Mouse (Mus musculus) hindbrain, embryonic 16.5 days (tissue): ENCODE results near the gene Wipf1. TPM values are rescaled to one million over a fixed set of nuclear protein-coding genes. Genes with fewer than 3 reads are reported as not detected.

Source experiments
- ATAC-seq: fragments of 200-750 bp; cut with Nextera tagmentation; 2 replicates; pipeline ENCODE4 v1.8.0; 2017; ENCODE audit warnings: moderate TSS enrichment, moderate library complexity
- H3K27ac ChIP-seq: fragments of 300-500 bp; sonication (generic); 2 replicates; pipeline ENCODE4 v1.5.1; 2014; ENCODE audit warnings: low read depth, mild to moderate bottlenecking, control low read depth, low read length, moderate library complexity
- H3K27me3 ChIP-seq: fragments of 300-500 bp; sonication (generic); replicated peaks from 2 replicates; pipeline ENCODE4 v1.6.1; 2014; ENCODE audit warnings: low read length; ENCODE audit not compliant: control insufficient read depth, insufficient read depth
- H3K36me3 ChIP-seq: fragments of 300-500 bp; sonication (generic); 2 replicates; pipeline ENCODE4 v1.6.1; 2014; ENCODE audit warnings: mild to moderate bottlenecking, low read length, moderate library complexity, mixed read lengths; ENCODE audit not compliant: control insufficient read depth, insufficient read depth
- H3K4me1 ChIP-seq: fragments of 300-500 bp; sonication (generic); 2 replicates; pipeline ENCODE4 v1.6.1; 2014; ENCODE audit warnings: low read depth, low read length; ENCODE audit not compliant: control insufficient read depth, insufficient read depth
- H3K4me2 ChIP-seq: fragments of 300-500 bp; sonication (generic); 2 replicates; pipeline ENCODE4 v1.6.1; 2014; ENCODE audit warnings: mild to moderate bottlenecking, low read length, control low read depth, moderate library complexity
- H3K4me3 ChIP-seq: fragments of 300-500 bp; sonication (generic); 2 replicates; pipeline ENCODE4 v1.5.1; 2014; ENCODE audit warnings: mild to moderate bottlenecking, low read length, control low read depth, moderate library complexity
- H3K9ac ChIP-seq: fragments of 300-500 bp; sonication (generic); 2 replicates; pipeline ENCODE4 v1.6.1; 2014; ENCODE audit warnings: low read depth, mild to moderate bottlenecking, control low read depth, low read length, moderate library complexity
- H3K9me3 ChIP-seq: fragments of 300-500 bp; sonication (generic); 2 replicates; pipeline ENCODE4 v1.6.1; 2014; ENCODE audit warnings: mild to moderate bottlenecking, low read length, moderate library complexity; ENCODE audit not compliant: control insufficient read depth
- WGBS: fragments of 180-500 bp; shearing (Covaris S2); extraction: QIAGEN DNeasy Blood & Tissue Kit; methylation state at CpG from one replicate; pipeline ENCODE4 v1.1.7; 2014; 5-methylcytosine and 5-hydroxymethylcytosine counted together
- polyA plus RNA-seq: library from polyadenylated mRNA; unstranded; fragments of >200 nt; fragmentation: Nextera tagmentation; extraction: Ambion mirVana; gene quantifications from 2 replicates; pipeline ENCODE4 v1.2.1, GENCODE M21; 2015

Gene Wipf1
- polyA plus RNA-seq, 1 experiment from 2014 or later = 2.4 TPM

- 82% methylated on average over 15 of the region's 15 CpGs for whole genome bisulfite sequencing
- H3K9ac ChIP-seq = no peak overlapping the region
- H3K9me3 ChIP-seq = no peaks in the 10 kb centered on the region
- H3K27me3 ChIP-seq = no peaks in the 10 kb centered on the region
- no peak for ATAC-seq
- H3K36me3 ChIP-seq = no peaks in the 10 kb centered on the region
- no peak overlapping the region for H3K4me2 ChIP-seq
- H3K27ac ChIP-seq = no peak overlapping the region
- no peaks in the 10 kb centered on the region for H3K4me1 ChIP-seq
- no peak overlapping the region for H3K4me3 ChIP-seq
These were observed 6.7 kb upstream of the Wipf1 start for GRCm38 (mm10) chr2:73536091-73536783.

DNA sequence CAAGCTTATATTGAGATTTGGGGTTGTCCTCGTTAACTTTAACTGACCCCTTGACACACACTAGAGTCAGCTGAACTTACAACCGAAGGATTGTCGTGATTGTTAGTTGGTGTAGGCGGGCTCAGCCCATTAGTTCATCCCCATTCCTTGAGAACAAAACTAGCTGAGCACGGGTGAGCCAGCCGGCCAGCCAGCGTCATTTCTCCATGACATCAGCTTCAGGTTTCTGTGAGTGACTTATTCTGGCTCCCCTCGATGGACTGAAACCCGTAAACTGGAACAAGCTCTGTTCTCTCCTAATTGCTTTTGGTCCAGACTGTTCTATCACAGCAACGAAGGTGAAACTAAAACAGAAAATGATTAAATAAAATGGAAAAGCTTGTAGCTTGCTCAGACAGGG, 5.2 kb upstream of the Wipf1 start:
- no peaks in the 10 kb centered on the region for H3K36me3 ChIP-seq
- no peak overlapping the region for H3K27ac ChIP-seq
- no peak overlapping the region for H3K4me2 ChIP-seq
- peaks cover 4% of the 10 kb centered on the region; the same call in 1 of the 2 replicates for H3K4me1 ChIP-seq
- H3K9me3 ChIP-seq = no peaks in the 10 kb centered on the region
- no peaks in the 10 kb centered on the region for H3K27me3 ChIP-seq
- no peak overlapping the region for H3K9ac ChIP-seq
- WGBS = 76% methylated on average over 10 of the region's 10 CpGs
- no peak for ATAC-seq
- no peak overlapping the region for H3K4me3 ChIP-seq

DNA sequence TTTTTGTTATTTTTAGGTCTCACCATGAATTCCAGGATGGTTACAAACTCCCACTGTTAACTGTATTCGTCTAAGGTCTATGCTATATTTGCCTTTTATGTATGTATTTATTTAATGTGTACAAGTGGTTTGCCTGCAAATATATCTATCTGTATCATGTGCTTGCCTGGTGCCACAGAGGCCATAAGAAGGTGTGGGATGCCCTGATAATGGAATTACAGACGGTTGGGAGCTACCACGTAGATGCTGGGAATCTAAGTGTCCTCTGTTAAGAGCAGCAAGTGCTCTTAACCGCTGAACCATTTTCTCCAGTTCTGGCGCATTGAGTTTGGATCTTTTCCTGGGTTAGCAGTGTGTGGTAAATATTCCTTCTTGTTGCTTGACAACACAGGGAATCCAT, 953 bp upstream of the Wipf1 start:
- ATAC-seq = no peak
- WGBS = 57% methylated on average over 5 of the region's 5 CpGs
- Histone ChIP-seq H3K4me1 (peaks cover 8% of the 10 kb centered on the region), H3K9ac (no peak overlapping the region), H3K36me3 (no peaks in the 10 kb centered on the region), H3K27me3 (no peaks in the 10 kb centered on the region), H3K4me2 (no peak overlapping the region), H3K27ac (no peak overlapping the region), H3K9me3 (no peaks in the 10 kb centered on the region), H3K4me3 (no peak overlapping the region)

GRCm38 (mm10) chr2:73528516-73529355, 798 bp downstream of the Wipf1 start:
- Histone ChIP-seq H3K4me1 (peaks cover 8% of the 10 kb centered on the region), H3K36me3 (no peaks in the 10 kb centered on the region), H3K4me2 (peak overlapping the region; percentile 96), H3K27ac (peak overlapping the region; percentile 73), H3K9ac (peak overlapping the region; percentile 81), H3K27me3 (no peaks in the 10 kb centered on the region), H3K4me3 (peak overlapping the region; percentile 72), H3K9me3 (no peaks in the 10 kb centered on the region)
- WGBS = 2% methylated on average over 30 of the region's 59 CpGs
- ATAC-seq = peak; percentile 74

- Histone ChIP-seq H3K4me2 (peak overlapping the region; percentile 28; the same call in 1 of the 2 replicates), H3K27ac (no peak overlapping the region), H3K36me3 (no peaks in the 10 kb centered on the region), H3K4me1 (peaks cover 9% of the 10 kb centered on the region), H3K27me3 (no peaks in the 10 kb centered on the region), H3K4me3 (peak overlapping the region; percentile 72), H3K9me3 (no peaks in the 10 kb centered on the region), H3K9ac (no peak overlapping the region)
- ATAC-seq = no peak
- 82% methylated on average over 11 of the region's 11 CpGs for WGBS
These were observed 1.6 kb downstream of the Wipf1 start for GRCm38 (mm10) chr2:73527956-73528355.

- no peak for ATAC-seq
- no peaks in the 10 kb centered on the region for H3K36me3 ChIP-seq
- no peaks in the 10 kb centered on the region for H3K27me3 ChIP-seq
- H3K27ac ChIP-seq = no peak overlapping the region
- WGBS = 77% methylated on average over 9 of the region's 9 CpGs
- H3K9ac ChIP-seq = no peak overlapping the region
- no peak overlapping the region for H3K4me3 ChIP-seq
- no peaks in the 10 kb centered on the region for H3K9me3 ChIP-seq
- no peak overlapping the region for H3K4me2 ChIP-seq
- H3K4me1 ChIP-seq = peaks cover 10% of the 10 kb centered on the region
These were observed 2.8 kb downstream of the Wipf1 start for GRCm38 (mm10) chr2:73526691-73527090.

DNA sequence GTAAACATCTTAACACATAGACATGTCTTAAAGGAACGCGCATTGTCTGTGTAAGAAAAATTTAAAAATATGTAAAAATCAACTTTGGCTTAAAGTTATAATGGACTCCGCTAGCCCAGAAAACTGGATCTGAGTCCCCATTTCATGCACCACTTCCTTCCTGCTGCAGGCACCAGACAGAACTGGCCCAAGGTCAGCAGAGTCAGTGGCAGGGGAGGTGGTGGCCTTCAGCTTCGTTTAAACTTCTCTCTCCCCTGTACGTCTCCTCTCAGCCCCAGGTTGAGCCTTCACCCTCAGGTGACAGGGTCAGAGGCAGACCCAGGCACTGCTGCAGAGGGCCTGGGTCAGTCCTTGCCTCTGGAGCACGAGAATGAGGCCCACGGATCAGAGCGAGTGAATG, 6.6 kb downstream of the Wipf1 start:
- no peak overlapping the region for H3K9ac ChIP-seq
- H3K36me3 ChIP-seq = no peaks in the 10 kb centered on the region
- no peak overlapping the region for H3K4me2 ChIP-seq
- no peaks in the 10 kb centered on the region for H3K9me3 ChIP-seq
- H3K27me3 ChIP-seq = no peaks in the 10 kb centered on the region
- WGBS = 74% methylated on average over 8 of the region's 8 CpGs
- ATAC-seq = no peak
- no peak overlapping the region; the same call in 1 of the 2 replicates for H3K27ac ChIP-seq
- H3K4me1 ChIP-seq = peaks cover 2% of the 10 kb centered on the region; the same call in 1 of the 2 replicates
- no peak overlapping the region for H3K4me3 ChIP-seq

- no peaks in the 10 kb centered on the region for H3K9me3 ChIP-seq
- H3K27ac ChIP-seq = no peak overlapping the region
- 60% methylated on average over 6 of the region's 6 CpGs for WGBS
- no peaks in the 10 kb centered on the region for H3K27me3 ChIP-seq
- H3K9ac ChIP-seq = no peak overlapping the region
- H3K36me3 ChIP-seq = no peaks in the 10 kb centered on the region
- H3K4me2 ChIP-seq = no peak overlapping the region
- H3K4me3 ChIP-seq = no peak overlapping the region
- no peak for ATAC-seq
- peaks cover 2% of the 10 kb centered on the region; the same call in 1 of the 2 replicates for H3K4me1 ChIP-seq
These were observed 7.2 kb downstream of the Wipf1 start for GRCm38 (mm10) chr2:73522336-73522735.

- H3K9me3 ChIP-seq = no peaks in the 10 kb centered on the region
- no peak overlapping the region for H3K4me2 ChIP-seq
- peak; percentile 67; the same call in 1 of the 2 replicates for ATAC-seq
- no peak overlapping the region for H3K27ac ChIP-seq
- H3K27me3 ChIP-seq = no peaks in the 10 kb centered on the region
- no peak overlapping the region for H3K9ac ChIP-seq
- peaks cover 2% of the 10 kb centered on the region; the same call in 1 of the 2 replicates for H3K4me1 ChIP-seq
- 29% methylated on average over 5 of the region's 5 CpGs for WGBS
- H3K4me3 ChIP-seq = no peak overlapping the region
- H3K36me3 ChIP-seq = no peaks in the 10 kb centered on the region
These were observed 7.8 kb downstream of the Wipf1 start for GRCm38 (mm10) chr2:73521737-73522136.
